Mouse (Mus musculus) retina, adult 2 months (tissue): ENCODE results near the gene Fn3krp.

Experiments
- DNase-seq: peaks from one replicate; pipeline ENCODE4 v3.0.0-alpha.2; 2012; ENCODE audit warnings: low read depth, low spot score

Fn3krp gene

GRCm38 (mm10) chr11:121442076-121442475 lies 20.9 kb downstream of the Fn3krp start:
- DNase-seq: no peak

- no peak for DNase-seq
Observed at GRCm38 (mm10) chr11:121451216-121451726, 30.1 kb downstream of the Fn3krp start.

DNA sequence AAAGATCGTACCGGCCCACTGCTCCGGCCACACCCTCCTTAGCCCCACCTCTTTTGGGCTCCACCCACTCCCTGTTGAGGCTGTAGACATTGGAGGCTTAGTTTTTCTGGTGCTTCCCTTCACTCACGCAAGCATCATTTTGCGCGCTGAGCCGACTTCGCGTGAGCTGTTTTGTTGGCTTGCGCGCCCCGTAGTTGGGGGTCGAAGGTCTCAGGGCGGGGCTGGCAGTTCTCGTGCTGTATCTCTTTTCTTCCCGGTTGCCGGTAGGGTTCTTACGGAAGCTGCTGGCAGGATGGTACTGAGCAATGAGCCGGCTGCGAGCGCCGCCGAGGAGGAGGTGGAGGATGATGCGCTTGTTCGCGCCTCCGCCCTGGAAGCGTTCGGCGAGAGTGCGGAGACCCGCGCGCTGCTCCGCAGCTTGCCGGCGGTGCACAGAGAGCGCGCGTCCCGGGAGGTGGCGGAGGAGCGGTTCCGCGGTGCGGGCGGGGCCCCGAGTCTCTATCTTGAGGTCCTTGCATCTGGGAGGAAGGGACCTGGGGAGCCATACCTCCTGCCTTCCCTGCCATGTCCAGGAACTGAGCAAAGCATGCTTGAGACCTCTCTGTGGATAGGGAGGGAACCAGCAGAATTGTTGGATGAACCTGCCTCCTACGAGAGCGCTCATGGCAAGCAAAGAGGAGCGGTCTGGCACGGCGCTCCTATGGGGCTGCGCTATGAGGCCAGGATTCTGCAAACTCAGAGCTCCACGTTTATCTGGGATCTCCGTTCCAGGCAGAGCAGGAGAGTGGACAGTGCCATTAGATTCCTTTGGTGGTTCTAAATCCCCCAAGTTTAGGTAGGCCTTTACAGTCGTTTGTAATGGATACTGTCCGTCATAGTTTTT lies 30.8 kb downstream of the Fn3krp start, which contains the start of gene Tbcd:
TSS of gene Tbcd (plus strand) at position 197 of the 883 bp plus-strand sequence.
- peak; percentile 81 for DNase-seq

DNA sequence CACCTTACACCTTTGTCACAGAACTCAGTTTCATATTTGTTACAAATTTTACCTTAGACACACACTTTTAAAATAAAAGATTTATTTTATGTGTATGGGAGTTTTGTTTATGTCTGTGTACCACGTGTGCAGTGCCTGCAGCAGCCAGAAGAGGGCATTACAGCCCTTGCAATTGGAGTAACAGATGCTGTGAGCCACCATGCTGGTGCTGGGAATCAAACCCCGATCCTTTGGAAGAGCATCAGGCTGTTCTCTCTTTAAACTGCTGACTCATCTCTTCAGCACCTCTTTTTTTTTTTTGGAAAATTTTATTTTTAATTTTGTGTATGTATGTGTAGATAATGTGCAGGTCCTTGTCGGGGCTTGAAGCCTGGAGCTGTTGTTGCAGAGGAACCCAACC lies 36.7 kb downstream of the Fn3krp start:
- DNase-seq: no peak

DNA sequence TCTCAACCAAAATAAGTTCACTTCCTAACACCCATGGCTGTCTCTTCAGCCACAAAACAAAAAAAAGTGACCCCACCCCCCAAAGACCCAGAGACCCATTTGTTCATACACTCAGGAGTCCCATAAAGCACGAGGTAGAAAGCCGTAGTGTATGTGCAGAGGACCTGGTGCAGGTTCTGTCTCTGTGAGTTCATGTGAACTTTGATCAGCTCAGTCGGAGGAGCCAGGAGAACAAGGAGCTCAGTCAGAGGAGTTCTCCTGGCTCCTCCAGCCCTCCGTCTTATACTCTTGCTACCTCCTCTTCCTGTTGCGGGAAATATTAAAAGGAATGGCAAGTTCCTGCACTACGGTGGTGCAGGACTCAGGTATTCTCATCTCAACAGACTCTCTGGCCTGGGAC lies 46.2 kb downstream of the Fn3krp start:
- no peak for DNase-seq

DNA sequence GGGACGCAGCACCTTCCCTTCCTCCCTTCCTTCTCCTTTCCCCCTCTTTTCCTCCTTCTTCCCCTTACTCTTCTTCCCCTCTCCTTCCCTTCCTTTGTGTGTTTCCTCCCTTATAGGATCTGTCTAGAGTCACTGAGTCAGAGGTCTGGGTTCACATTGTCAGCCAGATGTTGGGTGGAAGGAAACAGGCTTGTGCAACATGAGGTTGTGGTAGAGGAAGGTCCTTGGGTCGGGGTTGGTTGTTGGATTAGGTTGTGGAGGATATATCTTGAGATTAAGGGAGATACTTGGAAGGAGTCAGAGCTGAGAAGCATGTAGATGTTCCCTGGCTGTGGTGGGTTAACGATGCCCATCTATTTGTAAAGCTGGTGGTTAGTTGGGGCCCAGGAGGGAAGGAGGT lies 53.6 kb downstream of the Fn3krp start:
- no peak for DNase-seq

DNA sequence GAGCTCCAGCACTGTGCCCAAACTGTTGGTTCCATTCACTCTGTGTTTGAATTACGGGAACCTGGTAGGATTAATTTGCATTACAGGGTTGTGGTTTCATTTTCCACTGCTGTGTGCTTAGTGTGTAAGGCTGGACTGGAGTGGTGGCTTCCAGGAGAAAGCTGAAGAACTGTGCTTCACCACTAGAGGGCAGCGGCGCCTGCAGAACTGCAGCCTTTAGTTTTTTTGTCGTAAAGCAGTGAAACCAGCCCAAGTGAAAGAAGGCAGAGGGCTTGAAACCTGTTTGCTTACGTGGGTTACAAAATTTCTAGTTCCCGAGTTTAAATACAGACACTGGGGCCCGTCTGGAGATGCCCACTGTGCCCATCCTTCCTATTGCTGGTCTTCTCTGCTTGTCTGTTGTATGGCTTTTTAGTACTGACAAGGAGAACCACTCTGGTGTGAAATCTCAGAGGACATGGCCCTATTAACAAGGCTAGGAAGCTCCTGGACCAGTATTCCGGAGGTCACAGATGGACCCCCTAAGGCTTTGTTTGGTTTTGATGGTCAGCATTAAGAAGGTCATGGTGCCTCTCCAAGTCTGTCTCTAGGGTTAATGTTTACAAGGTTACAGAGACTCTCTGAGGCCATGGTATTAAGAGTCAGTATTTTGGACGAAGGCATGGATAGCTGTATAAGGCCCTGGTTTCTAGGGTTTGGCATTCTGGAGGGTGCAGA lies 54.7 kb downstream of the Fn3krp start:
- DNase-seq: peak; percentile 38

DNA sequence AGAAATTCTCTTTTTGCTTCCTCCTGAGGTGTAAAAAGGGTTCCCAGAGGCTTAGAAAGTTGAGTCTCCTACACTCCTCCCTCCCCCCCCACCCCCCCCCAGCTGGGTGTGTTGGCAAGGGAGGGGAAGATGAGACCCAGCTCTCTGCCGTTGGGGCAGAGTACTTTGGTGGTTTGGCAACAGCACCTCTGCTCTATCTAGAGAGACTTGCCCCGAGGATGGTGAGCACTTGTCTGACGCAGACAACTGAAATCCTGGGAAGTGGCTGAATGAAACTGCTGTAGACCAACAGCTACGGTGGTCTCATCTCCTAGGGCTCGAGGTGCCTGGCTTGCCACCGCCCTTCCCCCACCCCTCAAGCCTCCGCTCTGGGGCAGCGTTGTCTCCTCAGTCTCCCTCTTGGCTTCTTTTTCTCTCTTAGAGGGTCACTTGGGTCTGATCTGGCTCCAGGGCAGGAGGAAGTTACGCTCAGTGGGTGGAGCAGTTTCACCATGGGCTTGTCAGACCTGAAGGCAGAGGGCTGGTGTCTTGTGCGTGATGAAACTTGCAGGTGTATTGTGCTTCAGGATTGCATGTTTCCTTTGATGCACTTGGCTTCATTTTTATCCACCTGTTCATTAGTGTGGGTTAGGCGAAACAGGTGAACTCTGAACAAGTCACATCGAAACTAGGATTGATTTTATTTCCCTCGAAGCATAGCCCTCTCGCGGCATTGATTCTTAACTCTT lies 58.4 kb downstream of the Fn3krp start:
- DNase-seq: no peak
